Mouse (Mus musculus) stomach, embryonic 14.5 days (tissue): ENCODE results near the gene Ifitm10. TPM values are rescaled to one million over a fixed set of nuclear protein-coding genes. Genes with fewer than 3 reads are reported as not detected.
"Not testable (repeated sequence)": the region's sequence is repeated elsewhere in the genome, so short reads cannot be mapped to it uniquely, and the experiment has no call there.

Experiments
- ATAC-seq: fragments of 200-750 bp; cut with Nextera tagmentation; 2 replicates; pipeline ENCODE4 v1.8.0; 2017; ENCODE audit warnings: low read depth, moderate TSS enrichment; ENCODE audit not compliant: insufficient number of reproducible peaks, insufficient read depth, low FRiP score
- H3K27ac ChIP-seq: fragments of 300-500 bp; sonication (generic); 2 replicates; pipeline ENCODE4 v1.5.1; 2014; ENCODE audit warnings: mild to moderate bottlenecking, low read length, moderate library complexity, mixed read lengths
- H3K27me3 ChIP-seq: fragments of 300-500 bp; sonication (generic); 2 replicates; pipeline ENCODE4 v1.6.1; 2014; ENCODE audit warnings: low read length, control low read depth, mixed read lengths; ENCODE audit not compliant: control insufficient read depth, insufficient read depth
- H3K36me3 ChIP-seq: fragments of 300-500 bp; sonication (generic); 2 replicates; pipeline ENCODE4 v1.6.1; 2014; ENCODE audit warnings: mild to moderate bottlenecking, control low read depth, low read length, moderate library complexity, mixed read lengths; ENCODE audit not compliant: control insufficient read depth, insufficient read depth
- H3K4me1 ChIP-seq: fragments of 300-500 bp; sonication (generic); 2 replicates; pipeline ENCODE4 v1.6.1; 2014; ENCODE audit warnings: low read length, control low read depth, mixed read lengths; ENCODE audit not compliant: control insufficient read depth, insufficient read depth
- H3K4me2 ChIP-seq: fragments of 300-500 bp; sonication (generic); replicated peaks from 2 replicates; pipeline ENCODE4 v1.6.1; 2014; ENCODE audit warnings: low read depth, low read length, control low read depth
- H3K4me3 ChIP-seq: fragments of 300-500 bp; sonication (generic); 2 replicates; pipeline ENCODE4 v1.5.1; 2014; ENCODE audit warnings: low read depth, low read length, control low read depth
- H3K9ac ChIP-seq: fragments of 300-500 bp; sonication (generic); replicated peaks from 2 replicates; pipeline ENCODE4 v1.6.1; 2014; ENCODE audit warnings: low read depth, mild to moderate bottlenecking, control low read depth, low read length, moderate library complexity, mixed read lengths
- H3K9me3 ChIP-seq: fragments of 300-500 bp; sonication (generic); 2 replicates; pipeline ENCODE4 v1.6.1; 2016; ENCODE audit warnings: low read depth, low read length, control low read depth; ENCODE audit not compliant: control insufficient read depth
- WGBS: fragments of 180-500 bp; shearing (Covaris S2); extraction: QIAGEN DNeasy Blood & Tissue Kit; methylation state at CpG from one replicate; pipeline ENCODE4 v1.1.7; 2014; 5-methylcytosine and 5-hydroxymethylcytosine counted together
- polyA plus RNA-seq: library from polyadenylated mRNA; unstranded; fragments of >200 nt; fragmentation: Nextera tagmentation; extraction: Ambion mirVana; gene quantifications from 2 replicates; pipeline ENCODE4 v1.2.1, GENCODE M21; 2014

Gene Ifitm10
- polyA plus RNA-seq, 1 experiment from 2014 or later: 2.5 TPM

DNA sequence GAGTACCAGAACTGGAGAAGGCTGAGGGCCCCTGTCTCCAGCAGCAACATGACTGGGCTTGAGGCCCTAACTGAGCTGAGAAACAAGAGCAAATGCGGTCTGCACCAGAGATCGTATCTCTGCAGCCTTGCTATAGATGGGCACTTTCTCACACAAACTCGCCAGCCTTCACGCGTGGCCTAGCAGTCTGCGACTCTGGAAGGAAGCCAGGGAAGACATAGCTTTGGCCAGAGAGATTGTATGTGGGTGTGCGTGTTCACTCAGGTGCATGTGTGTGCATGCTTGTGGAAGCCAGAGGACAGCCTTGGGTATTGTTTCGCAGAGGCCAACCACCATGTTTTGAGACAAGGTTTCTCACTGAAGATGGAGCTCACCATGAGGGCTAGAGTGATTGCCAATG is 35.1 kb upstream of the Ifitm10 start:
- no peaks in the 10 kb centered on the region for H3K4me1 ChIP-seq
- H3K9me3 ChIP-seq: no peaks in the 10 kb centered on the region
- no peaks in the 10 kb centered on the region for H3K36me3 ChIP-seq
- H3K9ac ChIP-seq: no peak overlapping the region
- WGBS: 92% methylated on average over 8 of the region's 8 CpGs
- H3K27ac ChIP-seq: no peak overlapping the region
- no peak overlapping the region for H3K4me3 ChIP-seq
- H3K27me3 ChIP-seq: no peaks in the 10 kb centered on the region
- H3K4me2 ChIP-seq: no peak overlapping the region
- no peak for ATAC-seq

DNA sequence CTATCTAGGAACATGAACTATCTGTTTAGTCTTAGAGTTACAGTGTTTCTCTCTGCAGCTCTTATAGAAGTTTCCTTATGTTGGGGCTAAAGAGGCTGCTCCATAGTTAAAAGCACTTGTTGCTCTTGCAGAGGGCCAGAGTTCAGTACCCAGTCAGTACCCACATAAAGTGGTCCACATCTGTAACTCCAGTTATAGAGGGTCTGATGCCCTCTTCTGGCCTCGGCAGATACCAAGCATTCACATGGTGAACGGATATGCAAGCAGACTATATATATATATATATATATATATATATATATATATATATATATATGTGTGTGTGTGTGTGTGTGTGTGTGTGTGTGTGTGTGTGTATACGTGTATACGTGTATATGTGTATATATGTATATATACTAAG is 34.4 kb upstream of the Ifitm10 start:
- Histone ChIP-seq H3K4me3 (no peak overlapping the region), H3K27ac (no peak overlapping the region), H3K4me2 (no peak overlapping the region), H3K36me3 (no peaks in the 10 kb centered on the region), H3K9me3 (no peaks in the 10 kb centered on the region), H3K4me1 (no peaks in the 10 kb centered on the region), H3K9ac (no peak overlapping the region), H3K27me3 (no peaks in the 10 kb centered on the region)
- 73% methylated on average over 4 of the region's 4 CpGs for WGBS
- ATAC-seq: no peak

DNA sequence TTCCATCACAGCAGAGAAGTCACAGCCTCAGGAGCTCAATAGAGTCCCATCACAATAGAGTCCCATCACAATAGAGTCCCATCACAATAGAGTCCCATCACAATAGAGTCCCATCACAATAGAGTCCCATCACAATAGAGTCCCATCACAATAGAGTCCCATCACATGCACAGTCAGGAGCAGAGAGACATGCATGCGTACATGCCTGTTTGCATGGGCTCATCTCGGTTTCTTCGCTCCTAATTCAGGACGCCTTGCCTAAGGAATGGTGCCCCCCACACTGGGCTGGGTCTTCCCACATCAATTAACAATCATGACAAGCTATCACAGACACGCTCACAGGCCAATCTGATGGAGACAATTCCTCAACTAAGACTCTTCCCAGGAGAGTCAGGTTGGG is 31.6 kb upstream of the Ifitm10 start:
- H3K27ac ChIP-seq, H3K27me3 ChIP-seq, H3K4me2 ChIP-seq, H3K9me3 ChIP-seq, H3K4me3 ChIP-seq, ATAC-seq, H3K4me1 ChIP-seq, H3K36me3 ChIP-seq, H3K9ac ChIP-seq: not testable (repeated sequence)
- 97% methylated on average over 5 of the region's 5 CpGs for WGBS

DNA sequence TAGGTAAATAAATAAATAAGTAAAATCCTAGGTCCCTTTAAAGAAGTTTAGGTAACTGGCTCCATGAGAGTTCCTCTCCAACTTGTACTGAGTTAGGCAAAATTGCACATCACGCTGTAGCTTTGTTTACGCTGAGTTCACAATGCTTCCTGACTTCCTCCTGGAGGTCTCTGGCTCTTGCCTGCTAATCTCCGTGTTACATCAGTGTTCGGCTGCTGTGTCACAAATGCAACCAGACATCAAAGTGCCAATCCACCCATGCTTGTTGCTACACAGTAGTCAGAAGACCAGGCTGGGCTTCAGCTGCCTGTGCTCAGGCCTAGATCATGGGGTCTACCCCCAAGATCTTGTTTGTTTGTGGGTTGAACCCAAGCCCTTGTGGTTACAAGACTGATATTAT is 30.0 kb upstream of the Ifitm10 start:
- H3K9ac ChIP-seq: no peak overlapping the region
- no peak overlapping the region for H3K4me2 ChIP-seq
- ATAC-seq: no peak
- H3K4me1 ChIP-seq: no peaks in the 10 kb centered on the region
- H3K9me3 ChIP-seq: no peaks in the 10 kb centered on the region
- H3K4me3 ChIP-seq: no peak overlapping the region
- WGBS: 72% methylated on average over 4 of the region's 4 CpGs
- H3K27me3 ChIP-seq: no peaks in the 10 kb centered on the region
- H3K27ac ChIP-seq: no peak overlapping the region
- no peaks in the 10 kb centered on the region for H3K36me3 ChIP-seq

DNA sequence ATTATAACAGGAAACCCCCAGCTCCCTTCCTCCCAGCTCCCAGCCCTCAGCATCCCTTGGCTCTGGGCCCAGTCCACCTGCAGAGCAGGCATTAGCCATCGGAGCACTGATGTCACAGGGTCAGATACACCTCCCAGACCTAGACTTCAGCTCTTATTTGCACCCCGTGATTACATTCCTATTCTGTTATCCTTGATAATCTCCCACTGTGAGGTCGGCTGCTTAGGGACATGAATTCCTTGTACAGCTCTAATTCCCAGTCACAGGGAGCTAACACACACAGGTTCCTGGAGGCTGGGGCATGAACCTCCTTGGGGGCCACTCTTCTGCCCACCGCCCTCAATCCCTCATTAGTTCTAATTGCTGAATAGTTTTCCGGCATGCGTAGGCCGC is 27.2 kb upstream of the Ifitm10 start:
- H3K4me1 ChIP-seq: no peaks in the 10 kb centered on the region
- no peak overlapping the region for H3K4me3 ChIP-seq
- no peaks in the 10 kb centered on the region for H3K9me3 ChIP-seq
- no peak overlapping the region for H3K4me2 ChIP-seq
- no peak overlapping the region for H3K9ac ChIP-seq
- no peak for ATAC-seq
- H3K36me3 ChIP-seq: no peaks in the 10 kb centered on the region
- no peaks in the 10 kb centered on the region for H3K27me3 ChIP-seq
- no peak overlapping the region for H3K27ac ChIP-seq
- 45% methylated on average over 7 of the region's 7 CpGs for WGBS

DNA sequence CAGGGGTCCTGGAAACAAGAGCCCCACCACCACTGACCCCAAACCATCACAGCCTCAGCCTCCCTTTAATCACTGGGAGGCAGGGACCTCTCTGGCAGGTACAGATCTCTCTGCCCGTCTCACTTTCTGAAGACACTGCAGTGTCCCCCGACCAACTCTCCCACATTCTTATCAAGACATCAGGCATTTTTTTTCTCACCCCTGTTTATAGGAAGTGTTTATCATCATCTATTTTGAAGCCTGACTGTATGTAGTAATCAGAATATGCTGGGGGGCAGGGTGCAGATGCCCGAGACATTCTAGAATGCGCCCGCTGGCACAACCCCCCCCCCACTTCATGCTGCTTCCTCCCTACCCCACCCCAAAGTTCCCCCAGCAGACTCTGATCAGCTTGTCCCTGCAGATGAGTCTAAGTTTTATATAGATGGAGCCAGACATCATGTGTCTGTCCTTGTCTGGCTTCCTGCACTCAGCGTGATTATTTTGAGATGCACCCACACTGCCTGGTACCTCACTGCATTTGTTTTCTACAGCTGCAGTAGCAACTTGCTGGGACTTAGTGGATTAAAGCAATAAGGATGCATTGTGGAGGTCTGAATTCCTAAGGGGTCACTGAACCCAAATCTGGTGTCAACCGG is 26.7 kb upstream of the Ifitm10 start:
- no peaks in the 10 kb centered on the region for H3K4me1 ChIP-seq
- no peaks in the 10 kb centered on the region for H3K27me3 ChIP-seq
- no peak overlapping the region for H3K4me2 ChIP-seq
- H3K9me3 ChIP-seq: no peaks in the 10 kb centered on the region
- H3K27ac ChIP-seq: no peak overlapping the region
- no peaks in the 10 kb centered on the region for H3K36me3 ChIP-seq
- 69% methylated on average over 7 of the region's 7 CpGs for WGBS
- no peak for ATAC-seq
- no peak overlapping the region for H3K4me3 ChIP-seq
- no peak overlapping the region for H3K9ac ChIP-seq

DNA sequence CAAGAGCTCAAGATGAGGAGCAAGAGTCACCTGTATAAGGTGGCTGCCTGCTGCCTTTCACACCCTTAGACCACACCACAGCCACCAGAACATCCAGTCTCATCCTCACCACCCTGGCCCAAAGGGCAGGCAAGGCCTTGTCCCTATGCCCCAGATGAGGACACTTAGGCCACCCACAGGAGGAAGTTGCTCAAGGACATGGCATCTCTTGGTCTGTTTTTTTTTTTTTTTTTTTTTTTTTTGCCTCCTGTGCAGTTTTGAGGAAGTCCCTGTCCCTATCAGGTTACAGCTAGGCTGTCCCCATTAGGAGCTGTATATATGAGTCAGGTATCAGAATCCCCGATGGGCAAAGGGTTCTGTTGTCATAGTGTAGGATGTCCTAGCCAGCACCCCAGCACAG is 25.7 kb upstream of the Ifitm10 start:
- no peak overlapping the region for H3K27ac ChIP-seq
- no peaks in the 10 kb centered on the region for H3K27me3 ChIP-seq
- H3K4me2 ChIP-seq: no peak overlapping the region
- H3K9ac ChIP-seq: no peak overlapping the region
- ATAC-seq: no peak
- 45% methylated on average over 1 of the region's 1 CpGs for WGBS
- no peaks in the 10 kb centered on the region for H3K36me3 ChIP-seq
- H3K4me1 ChIP-seq: no peaks in the 10 kb centered on the region
- H3K4me3 ChIP-seq: no peak overlapping the region
- no peaks in the 10 kb centered on the region for H3K9me3 ChIP-seq

DNA sequence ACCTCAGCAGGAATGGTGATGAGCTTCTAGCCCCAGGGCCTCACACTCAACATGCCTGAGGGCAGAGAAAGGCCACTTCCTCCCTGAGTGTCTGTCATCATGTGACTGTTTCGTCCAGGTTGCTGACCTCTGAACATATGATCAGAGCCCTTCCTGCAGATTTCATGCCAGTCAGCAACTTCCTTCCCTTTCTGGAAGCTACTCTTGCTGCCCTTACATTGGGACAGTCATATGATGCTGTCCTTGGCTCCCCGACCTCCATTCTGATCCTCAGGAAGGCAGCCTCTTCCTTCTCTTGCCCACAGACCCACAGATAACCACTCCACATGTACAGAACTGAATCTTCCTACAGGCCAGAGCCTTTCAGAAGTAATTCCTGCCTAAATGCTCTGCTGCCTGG is 24.5 kb upstream of the Ifitm10 start:
- Histone ChIP-seq H3K27me3 (no peaks in the 10 kb centered on the region), H3K27ac (no peak overlapping the region), H3K4me3 (no peak overlapping the region), H3K36me3 (no peaks in the 10 kb centered on the region), H3K9me3 (no peaks in the 10 kb centered on the region), H3K4me1 (no peaks in the 10 kb centered on the region), H3K9ac (no peak overlapping the region), H3K4me2 (no peak overlapping the region)
- whole genome bisulfite sequencing: 58% methylated on average over 2 of the region's 2 CpGs
- no peak for ATAC-seq

DNA sequence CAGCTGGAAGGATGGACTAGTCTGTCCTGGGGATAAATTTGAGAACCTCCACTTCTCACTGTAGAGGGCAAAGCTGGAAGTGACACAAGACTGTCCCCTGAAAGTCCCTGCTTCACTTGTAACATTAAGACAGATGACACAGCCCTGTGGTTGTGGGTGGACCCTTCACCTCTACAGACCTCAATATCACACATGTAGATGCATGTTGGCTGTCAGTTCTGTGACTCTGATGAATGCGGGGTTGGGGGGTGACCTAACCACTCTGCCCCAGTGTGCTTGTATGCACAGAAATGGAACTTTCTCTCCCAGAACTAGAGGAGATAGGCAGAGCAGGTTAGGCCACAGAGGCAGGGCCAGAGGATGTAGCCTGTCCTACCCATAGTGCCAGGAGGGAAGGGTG is 23.1 kb upstream of the Ifitm10 start:
- H3K4me1 ChIP-seq: no peaks in the 10 kb centered on the region
- H3K4me2 ChIP-seq: no peak overlapping the region
- ATAC-seq: no peak
- no peak overlapping the region for H3K9ac ChIP-seq
- H3K9me3 ChIP-seq: no peaks in the 10 kb centered on the region
- 81% methylated on average over 1 of the region's 1 CpGs for WGBS
- no peak overlapping the region for H3K27ac ChIP-seq
- no peaks in the 10 kb centered on the region for H3K36me3 ChIP-seq
- no peaks in the 10 kb centered on the region for H3K27me3 ChIP-seq
- no peak overlapping the region for H3K4me3 ChIP-seq
